Mouse (Mus musculus) bone marrow, adult 2 months (tissue): ENCODE data around the gene Mmachc.
"Not testable (repeated sequence)": the region's sequence is repeated elsewhere in the genome, so short reads cannot be mapped to it uniquely, and the experiment has no call there.

Source experiments
- CTCF ChIP-seq: fragments of 200-500 bp; IDR thresholded peaks from 2 replicates; pipeline ENCODE4 v1.5.1; 2011; ENCODE audit warnings: low read length, control low read depth; ENCODE audit not compliant: control insufficient read depth, insufficient read depth
- POLR2A ChIP-seq: fragments of 200-500 bp; IDR thresholded peaks from 2 replicates; pipeline ENCODE4 v1.6.1; 2011; ENCODE audit warnings: low read depth, mild to moderate bottlenecking, control low read depth, low read length, borderline replicate concordance; ENCODE audit not compliant: control insufficient read depth

DNA sequence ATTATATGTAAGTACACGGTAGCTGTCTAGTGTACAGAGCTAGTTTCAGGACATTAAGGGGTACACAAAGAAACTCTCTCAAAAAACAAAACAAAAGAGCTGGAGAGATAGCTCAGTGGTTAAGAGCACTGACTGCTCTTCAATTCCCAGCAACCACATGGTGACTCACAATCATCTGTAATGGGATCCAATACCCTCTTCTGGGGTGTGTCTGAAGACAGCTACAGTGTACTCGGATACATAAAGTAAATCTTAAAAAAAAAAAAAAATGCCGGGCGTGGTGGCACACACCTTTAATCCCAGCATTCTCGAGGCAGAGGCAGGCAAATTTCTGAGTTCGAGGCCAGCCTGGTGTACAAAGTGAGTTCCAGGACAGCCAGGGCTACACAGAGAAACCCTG, 48.3 kb downstream of the Mmachc start:
- TF ChIP-seq POLR2A, CTCF: not testable (repeated sequence)
